In the genomic region with DNA sequence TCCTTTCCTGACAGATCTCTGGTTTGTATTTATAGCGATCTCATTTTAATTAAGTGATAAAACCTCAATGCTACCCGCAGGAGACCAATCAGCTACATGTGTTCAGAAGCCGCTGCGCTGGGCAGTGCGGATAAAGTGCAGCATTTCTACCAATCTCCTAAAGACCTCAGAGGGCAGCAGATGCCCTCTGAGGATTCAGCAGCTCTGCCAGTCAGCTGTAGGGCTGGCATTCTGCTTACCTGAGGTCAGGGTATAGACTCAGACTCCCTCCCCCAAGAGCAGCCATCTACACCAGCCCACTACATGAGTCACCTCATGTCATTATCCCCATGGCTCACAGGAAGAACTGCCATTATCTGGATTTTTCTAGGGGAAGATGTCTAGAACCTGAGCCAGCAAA, we compare ENCODE assay signal across 13 mouse cellular contexts. TPM values are rescaled to one million over a fixed set of nuclear protein-coding genes. Genes with fewer than 3 reads are reported as not detected.
DNase-seq lines count a peak whose midpoint lies in the region; ATAC-seq lines count a peak whose summit lies in the region.
"Had no signal": no experiment of that assay in that cellular context is flagged by ENCODE, and none has a peak within 500 bp of the region (broad histone marks: within the 10 kb centered on the region; RNA-seq: fewer than 3 reads in every experiment).

No protein-coding gene starts in this region.

- H3K4me3 ChIP-seq in hindbrain, embryonic 11.5 days (ENCODE audit: low read depth, low read length), result no peak overlapping the region
- no peak overlapping the region for H3K4me3 ChIP-seq in hindbrain, embryonic 12.5 days
- H3K4me3 ChIP-seq in forebrain, embryonic 12.5 days (replicated peaks), result no peak overlapping the region
- H3K4me3 ChIP-seq in midbrain, embryonic 13.5 days (replicated peaks), result no peak overlapping the region
- H3K4me3 ChIP-seq: erythroblast, embryonic 14.5 days had no signal

- ATAC-seq in hindbrain, embryonic 11.5 days (ENCODE audit: low FRiP score), result peak; percentile 23; the same call in 1 of the 2 replicates
- no peak for ATAC-seq in hindbrain, embryonic 12.5 days (ENCODE audit: low FRiP score)
- peak; percentile 9; the same call in 1 of the 2 replicates for ATAC-seq in forebrain, embryonic 12.5 days (ENCODE audit: low FRiP score)
- ATAC-seq in midbrain, embryonic 13.5 days, result peak; percentile 18

- DNase-seq in hindbrain, embryonic 11.5 days (ENCODE audit: low spot score), result no peak
- DNase-seq in MN1 (ENCODE audit: low spot score), result peak; percentile 71
- no peak for DNase-seq in left cerebral cortex, adult 9 months (ENCODE audit: low spot score in 2 of 2)
- no peak for DNase-seq in urinary bladder, postnatal 36 days (ENCODE audit: low spot score in 2 of 2)
- DNase-seq in ovary, postnatal 10 days (ENCODE audit: low spot score), result no peak
- DNase-seq: gastrocnemius, postnatal 25 days; kidney, adult 11 months; lung, adult 18-20 months had no signal

- H3K27me3 ChIP-seq in hindbrain, embryonic 11.5 days (ENCODE audit: control insufficient read depth, insufficient read depth, low read length), result no peaks in the 10 kb centered on the region
- H3K27me3 ChIP-seq in hindbrain, embryonic 12.5 days, result no peaks in the 10 kb centered on the region
- no peaks in the 10 kb centered on the region for H3K27me3 ChIP-seq in forebrain, embryonic 12.5 days
- H3K27me3 ChIP-seq in midbrain, embryonic 13.5 days, result no peaks in the 10 kb centered on the region

- no peaks in the 10 kb centered on the region; the same call in 1 of the 2 replicates for H3K4me1 ChIP-seq in hindbrain, embryonic 11.5 days (replicated peaks; ENCODE audit: control insufficient read depth, insufficient read depth, low read length)
- peaks cover 10% of the 10 kb centered on the region for H3K4me1 ChIP-seq in hindbrain, embryonic 12.5 days
- H3K4me1 ChIP-seq in forebrain, embryonic 12.5 days, result peaks cover 13% of the 10 kb centered on the region
- H3K4me1 ChIP-seq in midbrain, embryonic 13.5 days (replicated peaks), result peaks cover 17% of the 10 kb centered on the region

- WGBS in hindbrain, embryonic 11.5 days, result 87% methylated on average over 5 of the region's 5 CpGs
- 86% methylated on average over 5 of the region's 5 CpGs for WGBS in hindbrain, embryonic 12.5 days
- 84% methylated on average over 5 of the region's 5 CpGs for WGBS in forebrain, embryonic 12.5 days
- 88% methylated on average over 5 of the region's 5 CpGs for WGBS in midbrain, embryonic 13.5 days

- no peak overlapping the region for H3K9ac ChIP-seq in hindbrain, embryonic 11.5 days (ENCODE audit: low read depth, low read length)
- H3K9ac ChIP-seq in hindbrain, embryonic 12.5 days, result no peak overlapping the region
- H3K9ac ChIP-seq in forebrain, embryonic 12.5 days, result no peak overlapping the region
- no peak overlapping the region for H3K9ac ChIP-seq in midbrain, embryonic 13.5 days (replicated peaks)

- H3K27ac ChIP-seq in hindbrain, embryonic 11.5 days (ENCODE audit: low read depth, low read length), result no peak overlapping the region
- H3K27ac ChIP-seq in hindbrain, embryonic 12.5 days, result no peak overlapping the region
- no peak overlapping the region for H3K27ac ChIP-seq in forebrain, embryonic 12.5 days
- H3K27ac ChIP-seq in midbrain, embryonic 13.5 days, result no peak overlapping the region

- H3K9me3 ChIP-seq in hindbrain, embryonic 11.5 days (ENCODE audit: control insufficient read depth, low read length), result no peaks in the 10 kb centered on the region
- no peaks in the 10 kb centered on the region for H3K9me3 ChIP-seq in hindbrain, embryonic 12.5 days (replicated peaks)
- H3K9me3 ChIP-seq in forebrain, embryonic 12.5 days, result no peaks in the 10 kb centered on the region
- no peaks in the 10 kb centered on the region for H3K9me3 ChIP-seq in midbrain, embryonic 13.5 days

- no peaks in the 10 kb centered on the region for H3K36me3 ChIP-seq in hindbrain, embryonic 11.5 days (ENCODE audit: control insufficient read depth, insufficient read depth, low read length)
- H3K36me3 ChIP-seq in hindbrain, embryonic 12.5 days, result no peaks in the 10 kb centered on the region
- no peaks in the 10 kb centered on the region for H3K36me3 ChIP-seq in forebrain, embryonic 12.5 days (replicated peaks)
- H3K36me3 ChIP-seq in midbrain, embryonic 13.5 days, result no peaks in the 10 kb centered on the region

- H3K4me2 ChIP-seq in hindbrain, embryonic 11.5 days (replicated peaks; ENCODE audit: low read depth, low read length), result no peak overlapping the region
- no peak overlapping the region for H3K4me2 ChIP-seq in hindbrain, embryonic 12.5 days (replicated peaks)
- H3K4me2 ChIP-seq in forebrain, embryonic 12.5 days, result no peak overlapping the region
- no peak overlapping the region for H3K4me2 ChIP-seq in midbrain, embryonic 13.5 days (replicated peaks)

RNA-seq across cellular contexts. Expression of a gene that starts 39.6 kb away (rescaled TPM):
- not detected in 2 replicates for polyA plus RNA-seq in hindbrain, embryonic 11.5 days (2014; fragmentation: Nextera tagmentation; extraction: Ambion mirVana)
- polyA plus RNA-seq in hindbrain, embryonic 12.5 days (2016; fragmentation: Nextera tagmentation; extraction: Ambion mirVana), result not detected in 2 replicates
- polyA plus RNA-seq in forebrain, embryonic 12.5 days (2016; fragmentation: Nextera tagmentation; extraction: Ambion mirVana), result not detected in 2 replicates
- not detected in 2 replicates for polyA plus RNA-seq in midbrain, embryonic 13.5 days (2015; fragmentation: Nextera tagmentation; extraction: Ambion mirVana)
- polyA plus RNA-seq: erythroblast, embryonic 14.5 days; small intestine, adult 2 months had no signal
